Mouse (Mus musculus) spleen, postnatal 36 days (tissue): ENCODE data around the gene Bclaf3.
"Not testable (repeated sequence)": the region's sequence is repeated elsewhere in the genome, so short reads cannot be mapped to it uniquely, and the experiment has no call there.

Source experiments
- DNase-seq, 2 experiments: peaks; one replicate each; pipeline ENCODE4 v3.0.0; 2022; ENCODE audit warnings: low spot score in 2 of 2, mixed read lengths in 1 of 2

The Bclaf3 gene

GRCm38 (mm10) chrX:159526388-159526787 lies at the start of gene Bclaf3:
TSS of gene Bclaf3 (plus strand) at chrX:159526688.
- DNase-seq: no peak

- peak in 1 of 2 experiments; percentile 28 for DNase-seq
These were observed 48.1 kb upstream of the Bclaf3 start for GRCm38 (mm10) chrX:159478243-159478940.

DNA sequence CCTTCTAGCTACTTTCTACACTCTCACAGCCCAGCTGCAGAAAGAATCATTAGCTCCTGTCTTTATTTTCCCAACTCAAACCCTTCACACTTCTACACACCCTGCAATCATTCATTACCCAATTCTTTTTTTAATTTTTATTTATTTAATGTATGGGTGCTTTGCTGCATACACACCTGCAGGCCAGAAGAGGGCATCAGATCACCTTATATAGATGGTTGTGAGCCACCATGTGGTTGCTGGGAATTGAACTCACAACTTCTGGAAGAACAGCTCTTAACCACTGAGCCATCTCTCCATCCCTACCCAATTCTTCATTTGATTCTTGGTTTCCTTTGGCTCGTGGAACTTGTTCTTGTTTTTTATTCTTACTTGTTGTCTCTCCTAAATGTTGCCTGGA lies 42.2 kb upstream of the Bclaf3 start:
- no peak for DNase-seq

GRCm38 (mm10) chrX:159503181-159503580 lies 23.3 kb upstream of the Bclaf3 start:
- no peak for DNase-seq

- no peak for DNase-seq
These were observed 18.0 kb upstream of the Bclaf3 start for GRCm38 (mm10) chrX:159508331-159509036.

GRCm38 (mm10) chrX:159509042-159509441 lies 17.4 kb upstream of the Bclaf3 start:
- no peak for DNase-seq

- no peak for DNase-seq
These were observed 16.4 kb upstream of the Bclaf3 start for GRCm38 (mm10) chrX:159509847-159510715.

- no peak for DNase-seq
These were observed 15.8 kb upstream of the Bclaf3 start for GRCm38 (mm10) chrX:159510716-159511051.

GRCm38 (mm10) chrX:159515599-159515998 lies 10.9 kb upstream of the Bclaf3 start:
- no peak for DNase-seq

- DNase-seq: no peak
These were observed 4.7 kb upstream of the Bclaf3 start for GRCm38 (mm10) chrX:159521780-159522179.

GRCm38 (mm10) chrX:159522651-159523050 lies 3.8 kb upstream of the Bclaf3 start:
- no peak for DNase-seq

GRCm38 (mm10) chrX:159532427-159532810 lies 5.9 kb downstream of the Bclaf3 start:
- DNase-seq: peak; percentile 95 to 96

- DNase-seq: peak; percentile 13 to 28
These were observed 6.4 kb downstream of the Bclaf3 start for GRCm38 (mm10) chrX:159532811-159533462.

DNA sequence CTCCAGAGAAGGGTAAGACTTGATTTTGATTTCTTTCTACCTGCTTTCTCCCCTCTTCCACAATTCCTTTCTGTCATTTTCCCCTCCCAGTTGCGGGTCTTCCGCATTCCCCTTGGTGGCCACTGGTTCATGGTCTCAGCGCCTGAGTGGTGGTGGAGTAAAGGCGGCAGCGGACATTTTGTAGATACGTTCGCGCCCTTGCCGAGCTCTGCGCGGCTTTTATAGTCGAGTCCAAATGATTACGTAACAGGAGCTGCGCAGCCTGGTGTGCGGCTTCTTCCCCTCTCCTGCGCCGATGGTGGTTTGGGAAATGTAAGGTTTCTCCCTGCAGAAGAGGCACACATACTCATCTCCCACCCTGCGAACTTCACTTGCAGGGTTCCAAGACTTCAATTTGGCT lies 15.4 kb downstream of the Bclaf3 start:
- DNase-seq: no peak

DNA sequence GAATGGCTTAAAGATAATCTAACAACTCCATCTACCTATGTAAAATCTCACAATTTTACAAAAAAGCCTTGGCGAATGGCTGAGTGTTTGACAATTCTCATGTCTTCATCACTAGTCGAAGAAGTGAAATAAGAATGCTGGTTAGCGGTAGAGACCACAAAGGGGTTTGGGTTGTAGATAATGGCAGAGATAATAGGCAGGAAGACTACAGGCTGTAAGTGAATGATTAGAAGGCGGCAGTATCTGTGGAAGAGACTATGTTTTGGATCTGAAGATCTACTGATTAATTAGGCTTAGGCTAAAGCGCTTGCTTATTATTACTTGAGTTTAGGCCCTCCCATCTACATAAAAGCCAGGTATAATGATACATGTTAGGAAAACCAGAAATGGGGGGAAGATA lies 20.6 kb downstream of the Bclaf3 start:
- no peak for DNase-seq

DNA sequence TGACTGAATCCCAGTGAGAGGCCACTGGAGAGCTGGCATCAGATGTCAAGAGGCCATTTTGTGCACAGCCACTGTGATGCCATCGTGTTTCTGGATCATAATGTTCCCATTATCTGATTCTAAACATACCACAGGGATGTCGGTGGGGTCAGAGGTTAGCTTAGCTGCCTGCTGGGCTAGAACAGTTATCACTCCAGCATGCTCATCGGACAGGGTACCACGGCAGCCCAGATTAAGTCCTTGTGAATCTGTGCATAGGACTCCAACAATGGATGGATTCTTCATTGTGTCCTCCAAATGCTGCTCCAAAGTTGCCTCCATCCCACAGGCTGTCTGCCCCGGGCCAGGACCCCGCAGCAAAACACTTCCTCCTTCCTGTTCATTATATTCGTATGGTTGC lies 58.2 kb downstream of the Bclaf3 start:
- DNase-seq: not testable (repeated sequence)

- no peak for DNase-seq
These were observed 65.1 kb downstream of the Bclaf3 start for GRCm38 (mm10) chrX:159591633-159592032.

DNA sequence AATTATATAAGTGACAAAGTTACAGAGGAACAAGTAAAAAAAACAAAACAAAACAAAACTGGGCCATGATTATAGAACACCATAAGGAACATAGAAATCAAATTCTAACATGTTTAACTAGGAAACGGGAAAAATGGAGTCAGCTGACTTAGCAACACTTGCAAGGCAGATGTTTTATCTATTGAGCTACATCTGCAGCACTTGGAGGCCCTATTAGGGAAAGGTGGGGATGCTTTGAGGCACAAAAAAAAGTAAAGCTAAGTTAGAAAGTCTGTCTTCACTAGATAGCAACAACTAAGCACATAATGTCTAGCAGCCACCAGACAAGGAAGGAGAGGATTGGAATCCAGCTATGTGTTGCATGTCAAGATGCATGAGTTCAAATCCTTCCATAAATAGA lies 71.0 kb downstream of the Bclaf3 start:
- DNase-seq: no peak

DNA sequence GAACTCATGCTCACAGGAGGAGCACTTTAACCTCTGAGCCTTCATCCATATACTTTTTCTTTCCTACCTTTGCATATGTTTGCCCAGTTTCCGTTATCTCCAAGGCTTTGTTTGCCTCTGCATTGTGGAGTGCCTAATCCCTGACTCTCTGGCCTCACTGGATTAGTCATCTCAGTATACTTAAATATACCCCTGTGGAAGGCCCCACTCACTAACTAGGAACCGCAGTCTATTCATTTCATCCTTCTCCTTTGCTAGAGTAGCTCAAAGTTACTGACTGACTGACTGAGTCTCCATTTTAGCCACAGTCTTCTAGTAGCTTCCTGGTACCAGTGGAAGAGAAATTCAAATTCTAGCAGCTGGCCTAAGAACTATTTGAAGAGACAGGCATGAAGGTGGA lies 78.3 kb downstream of the Bclaf3 start:
- no peak for DNase-seq

GRCm38 (mm10) chrX:159606936-159607335 lies 80.4 kb downstream of the Bclaf3 start:
- DNase-seq: no peak

DNA sequence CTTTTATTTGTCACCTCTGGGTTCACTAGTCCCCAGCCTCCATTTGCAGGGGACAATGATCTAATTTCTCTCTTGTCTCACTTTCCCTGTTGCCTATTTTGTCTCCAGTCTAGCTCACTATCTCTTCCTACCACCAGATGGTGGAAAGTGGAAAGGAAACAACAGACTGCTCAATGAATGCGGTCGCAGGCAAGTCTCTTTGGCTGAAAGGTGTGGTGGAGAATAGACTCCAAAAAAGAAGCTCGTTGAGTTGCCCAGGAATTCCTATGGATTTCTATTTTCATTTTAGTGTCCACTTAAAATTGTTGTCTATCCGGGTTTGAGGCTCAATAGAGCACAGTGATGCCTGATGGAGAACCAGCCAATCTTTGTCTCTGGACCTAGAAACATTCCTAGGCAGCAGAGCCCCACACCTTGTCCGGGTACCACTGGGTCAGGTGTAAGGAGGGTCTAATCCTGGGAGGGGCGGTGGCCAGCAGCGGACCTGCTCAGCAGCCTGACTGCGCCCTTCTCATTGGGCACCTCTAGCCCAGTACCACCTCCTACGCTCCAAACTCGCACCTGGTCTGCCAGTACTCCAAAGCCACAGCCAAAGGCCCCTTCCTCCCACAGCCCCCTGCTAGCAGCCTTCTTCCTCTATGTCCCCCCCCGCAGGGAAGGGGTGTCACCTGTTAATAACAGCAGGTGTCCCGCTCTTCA lies 99.9 kb downstream of the Bclaf3 start:
- DNase-seq: peak; percentile 15 to 24
